Mouse (Mus musculus) intestine, postnatal 0 days (tissue): ENCODE measurements around the gene Slc24a3. TPM values are rescaled to one million over a fixed set of nuclear protein-coding genes. Genes with fewer than 3 reads are reported as not detected.

ENCODE experiments used
- ATAC-seq: fragments of 200-750 bp; cut with Nextera tagmentation; 2 replicates; pipeline ENCODE4 v1.8.0; 2017; ENCODE audit warnings: mild to moderate bottlenecking, moderate TSS enrichment, moderate library complexity
- H3K27ac ChIP-seq: fragments of 300-500 bp; sonication (generic); 2 replicates; pipeline ENCODE4 v1.5.1; 2014; ENCODE audit warnings: mild to moderate bottlenecking, low read depth, low read length, moderate library complexity
- H3K27me3 ChIP-seq: fragments of 300-500 bp; sonication (generic); replicated peaks from 2 replicates; pipeline ENCODE4 v1.6.1; 2014; ENCODE audit warnings: low read length, mixed read lengths; ENCODE audit not compliant: control insufficient read depth, insufficient read depth
- H3K36me3 ChIP-seq: fragments of 300-500 bp; sonication (generic); 2 replicates; pipeline ENCODE4 v1.6.1; 2014; ENCODE audit warnings: mild to moderate bottlenecking, moderate library complexity; ENCODE audit not compliant: control insufficient read depth, insufficient read depth
- H3K4me1 ChIP-seq: fragments of 300-500 bp; sonication (generic); replicated peaks from 2 replicates; pipeline ENCODE4 v1.6.1; 2014; ENCODE audit warnings: antibody characterized with exemption, low read length, mixed read lengths; ENCODE audit not compliant: control insufficient read depth, insufficient read depth
- H3K4me2 ChIP-seq: fragments of 300-500 bp; sonication (generic); replicated peaks from 2 replicates; pipeline ENCODE4 v1.6.1; 2014; ENCODE audit warnings: low read depth, mild to moderate bottlenecking, moderate library complexity
- H3K4me3 ChIP-seq: fragments of 300-500 bp; sonication (generic); 2 replicates; pipeline ENCODE4 v1.5.1; 2014; ENCODE audit warnings: low read depth, low read length
- H3K9ac ChIP-seq: fragments of 300-500 bp; sonication (generic); 2 replicates; pipeline ENCODE4 v1.6.1; 2014; ENCODE audit warnings: mild to moderate bottlenecking, low read depth, low read length
- H3K9me3 ChIP-seq: fragments of 300-500 bp; sonication (generic); 2 replicates; pipeline ENCODE4 v1.6.1; 2016; ENCODE audit warnings: mixed run types; ENCODE audit not compliant: control insufficient read depth
- CTCF ChIP-seq: sonication (generic); IDR thresholded peaks from 2 replicates; pipeline ENCODE4 v1.5.1; 2016; ENCODE audit warnings: low read depth, mild to moderate bottlenecking, control low read depth, antibody characterized with exemption, moderate library complexity
- WGBS: fragments of 180-500 bp; shearing (Covaris S2); extraction: QIAGEN DNeasy Blood & Tissue Kit; methylation state at CpG from one replicate; pipeline ENCODE4 v1.1.7; 2014; 5-methylcytosine and 5-hydroxymethylcytosine counted together
- polyA plus RNA-seq: library from polyadenylated mRNA; unstranded; fragments of >200 nt; fragmentation: Nextera tagmentation; extraction: Ambion mirVana; gene quantifications from 2 replicates; pipeline ENCODE4 v1.2.1, GENCODE M21; 2015

Slc24a3 gene
- polyA plus RNA-seq, 1 experiment from 2014 or later = 6.5 TPM

DNA sequence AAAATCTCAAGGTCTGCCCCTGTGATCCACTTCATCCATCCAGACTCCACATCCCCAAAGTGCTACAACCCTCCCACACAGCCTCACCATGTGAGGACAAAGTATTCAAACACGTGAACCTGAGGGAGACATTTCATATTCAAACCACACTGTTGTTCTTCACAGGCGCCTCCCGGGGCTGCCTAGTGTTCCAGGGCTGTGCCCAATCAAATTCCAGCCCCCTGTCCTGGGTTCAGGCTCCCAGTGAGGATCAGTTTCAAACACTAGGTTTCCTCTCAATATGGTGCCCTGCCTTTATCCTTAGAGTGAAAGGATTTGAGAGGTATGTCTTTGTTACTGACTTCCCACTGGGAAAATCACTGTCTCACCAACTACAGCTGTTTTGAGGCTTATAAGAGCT is 488.6 kb downstream of the Slc24a3 start:
- no peak overlapping the region for H3K27ac ChIP-seq
- H3K4me1 ChIP-seq = no peaks in the 10 kb centered on the region
- H3K4me2 ChIP-seq = no peak overlapping the region
- H3K9me3 ChIP-seq = no peaks in the 10 kb centered on the region
- no peaks in the 10 kb centered on the region for H3K36me3 ChIP-seq
- H3K27me3 ChIP-seq = no peaks in the 10 kb centered on the region
- H3K9ac ChIP-seq = no peak overlapping the region
- ATAC-seq = no peak
- H3K4me3 ChIP-seq = no peak overlapping the region
- no peak for TF ChIP-seq CTCF
- 78% methylated on average over 3 of the region's 3 CpGs for WGBS

DNA sequence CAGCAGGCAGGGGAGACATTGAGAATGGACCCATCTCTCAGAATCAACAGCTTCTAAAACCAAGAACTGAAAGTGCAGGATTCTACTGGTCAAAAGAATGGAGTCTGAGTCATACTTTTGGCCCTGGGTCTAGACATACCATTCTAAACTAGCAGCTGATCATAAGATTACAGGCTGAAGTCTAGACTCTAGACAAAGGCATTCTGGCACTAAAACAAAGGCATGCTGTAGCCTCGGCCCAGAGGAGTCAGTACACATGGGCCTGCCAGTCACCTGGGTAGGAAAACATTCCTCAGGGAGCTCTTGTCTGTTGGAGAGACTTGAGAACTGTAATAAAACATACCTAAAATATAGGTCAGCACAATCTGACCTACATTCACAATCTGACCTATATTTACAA is 489.2 kb downstream of the Slc24a3 start:
- Histone ChIP-seq H3K9me3 (no peaks in the 10 kb centered on the region), H3K27ac (no peak overlapping the region), H3K27me3 (no peaks in the 10 kb centered on the region), H3K36me3 (no peaks in the 10 kb centered on the region), H3K9ac (no peak overlapping the region), H3K4me3 (no peak overlapping the region), H3K4me1 (no peaks in the 10 kb centered on the region), H3K4me2 (no peak overlapping the region)
- 36% methylated on average over 1 of the region's 1 CpGs for WGBS
- no peak for TF ChIP-seq CTCF
- no peak for ATAC-seq

DNA sequence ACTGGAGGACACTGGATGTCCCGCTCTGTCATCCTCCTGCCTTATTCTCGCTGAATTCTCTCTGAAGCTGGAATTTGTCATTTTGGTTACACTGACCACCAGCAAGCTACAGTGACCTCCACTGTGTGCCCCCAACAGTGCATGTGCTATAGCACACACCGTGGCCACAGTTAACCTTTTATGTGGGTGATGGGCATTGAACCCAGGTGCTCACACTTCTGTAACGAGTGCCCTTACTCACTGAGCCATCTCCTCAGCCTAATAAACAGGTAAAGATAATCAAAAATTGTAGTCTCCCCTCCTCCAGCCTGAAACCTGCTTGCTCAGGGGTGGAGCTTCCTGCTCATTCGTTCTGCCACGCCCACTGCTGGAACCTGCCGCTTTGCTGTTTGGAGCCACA is 493.7 kb downstream of the Slc24a3 start:
- 56% methylated on average over 6 of the region's 7 CpGs for WGBS
- no peaks in the 10 kb centered on the region for H3K36me3 ChIP-seq
- ATAC-seq = no peak
- H3K9ac ChIP-seq = no peak overlapping the region
- no peak overlapping the region for H3K27ac ChIP-seq
- no peaks in the 10 kb centered on the region for H3K9me3 ChIP-seq
- no peak overlapping the region for H3K4me2 ChIP-seq
- H3K4me3 ChIP-seq = no peak overlapping the region
- no peaks in the 10 kb centered on the region for H3K27me3 ChIP-seq
- no peaks in the 10 kb centered on the region for H3K4me1 ChIP-seq
- no peak for TF ChIP-seq CTCF

DNA sequence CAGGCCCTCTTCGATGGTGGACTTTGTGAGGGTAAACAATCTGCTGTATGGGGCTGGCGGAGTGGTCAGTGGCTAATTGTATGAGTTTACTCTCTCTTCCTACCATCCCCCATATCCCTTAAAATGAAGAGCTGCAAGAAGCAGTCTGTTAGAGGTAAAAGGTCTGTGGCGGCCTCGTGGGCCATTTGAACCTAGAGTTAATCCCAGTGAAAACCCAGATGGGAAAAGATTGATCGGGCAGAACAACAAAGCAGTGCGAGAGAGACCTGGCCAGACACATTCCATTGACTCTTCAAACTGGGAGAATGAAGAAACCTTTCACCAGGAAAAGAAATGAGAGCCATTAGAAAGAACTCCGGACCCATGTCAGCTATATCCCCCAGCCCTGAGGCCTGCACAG is 496.3 kb downstream of the Slc24a3 start:
- H3K9ac ChIP-seq = no peak overlapping the region
- ATAC-seq = no peak
- WGBS = 68% methylated on average over 7 of the region's 7 CpGs
- no peak for TF ChIP-seq CTCF
- H3K4me1 ChIP-seq = no peaks in the 10 kb centered on the region
- no peak overlapping the region for H3K4me3 ChIP-seq
- no peak overlapping the region for H3K27ac ChIP-seq
- no peaks in the 10 kb centered on the region for H3K36me3 ChIP-seq
- H3K27me3 ChIP-seq = no peaks in the 10 kb centered on the region
- no peak overlapping the region for H3K4me2 ChIP-seq
- H3K9me3 ChIP-seq = no peaks in the 10 kb centered on the region

DNA sequence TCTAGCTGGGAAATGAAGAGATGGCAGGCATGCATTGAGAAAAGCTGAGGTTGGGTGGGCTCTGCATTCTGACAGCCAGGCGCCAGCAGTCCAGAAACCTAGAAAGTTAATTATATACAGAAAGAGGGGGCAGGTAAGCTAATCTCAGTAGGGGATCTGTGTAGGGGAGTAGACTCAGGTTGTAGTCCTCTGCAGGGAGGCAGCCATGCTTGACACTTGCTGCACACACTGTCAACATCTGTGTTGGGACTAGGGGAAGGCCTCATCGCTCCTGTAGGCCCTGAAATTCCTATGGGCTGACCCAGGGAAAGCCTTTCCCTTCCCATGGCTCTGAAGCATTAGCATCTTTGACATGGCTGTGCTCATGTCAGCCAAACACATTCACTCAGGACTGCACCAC is 496.8 kb downstream of the Slc24a3 start:
- Histone ChIP-seq H3K27me3 (no peaks in the 10 kb centered on the region), H3K27ac (no peak overlapping the region), H3K9ac (no peak overlapping the region), H3K4me3 (no peak overlapping the region), H3K9me3 (no peaks in the 10 kb centered on the region), H3K4me1 (no peaks in the 10 kb centered on the region), H3K4me2 (no peak overlapping the region), H3K36me3 (no peaks in the 10 kb centered on the region)
- WGBS = 87% methylated on average over 2 of the region's 2 CpGs
- ATAC-seq = no peak
- TF ChIP-seq CTCF = no peak

DNA sequence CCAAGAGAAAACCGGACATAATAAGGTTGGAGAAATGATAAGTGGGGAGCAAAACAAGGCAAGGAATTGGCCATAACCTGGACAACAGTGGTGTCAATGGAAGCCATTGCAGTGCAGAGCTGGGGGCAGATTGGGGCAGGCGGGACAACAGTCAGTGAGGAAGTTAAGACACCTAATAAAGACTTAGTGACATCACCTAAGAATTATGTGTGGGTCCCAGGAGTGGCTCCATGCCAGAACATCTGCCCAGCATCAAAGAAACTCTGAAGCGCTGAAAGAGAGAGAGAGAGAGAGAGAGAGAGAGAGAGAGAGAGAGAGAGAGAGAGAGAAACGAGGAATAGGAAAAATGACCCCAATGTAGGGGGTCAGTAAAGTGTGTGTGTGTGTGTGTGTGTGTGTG is 500.6 kb downstream of the Slc24a3 start:
- no peak overlapping the region for H3K4me3 ChIP-seq
- H3K27ac ChIP-seq = no peak overlapping the region
- H3K36me3 ChIP-seq = no peaks in the 10 kb centered on the region
- H3K9ac ChIP-seq = no peak overlapping the region
- H3K9me3 ChIP-seq = no peaks in the 10 kb centered on the region
- H3K4me1 ChIP-seq = 0 out of 2 replicates have a peak, but pooled peaks cover 3% of the 10 kb centered on the region
- no peak for ATAC-seq
- H3K4me2 ChIP-seq = no peak overlapping the region
- WGBS = 71% methylated on average over 4 of the region's 4 CpGs
- H3K27me3 ChIP-seq = no peaks in the 10 kb centered on the region
- TF ChIP-seq CTCF = no peak

DNA sequence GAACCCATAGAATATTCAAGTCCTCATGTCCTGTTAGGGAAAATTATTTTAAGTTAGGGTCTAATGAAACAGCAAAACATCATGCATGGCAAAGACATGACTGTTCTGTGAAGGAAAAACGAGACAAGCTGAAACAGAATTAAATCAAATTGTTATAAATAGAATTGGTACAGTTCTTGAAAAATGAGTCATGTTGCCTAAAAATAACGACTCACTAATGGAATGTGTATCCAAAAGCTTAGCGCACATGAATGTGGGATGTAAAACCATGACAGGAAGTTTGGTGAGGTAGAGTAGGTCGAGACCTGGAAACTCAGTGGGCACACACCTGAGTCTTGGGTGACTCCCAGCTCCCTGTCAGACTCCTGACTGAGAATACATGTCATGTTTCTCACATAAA is 502.6 kb downstream of the Slc24a3 start:
- WGBS = 77% methylated on average over 4 of the region's 4 CpGs
- H3K27me3 ChIP-seq = no peaks in the 10 kb centered on the region
- no peak overlapping the region for H3K4me2 ChIP-seq
- no peak overlapping the region for H3K9ac ChIP-seq
- no peak for ATAC-seq
- no peak for TF ChIP-seq CTCF
- H3K9me3 ChIP-seq = no peaks in the 10 kb centered on the region
- 0 out of 2 replicates have a peak, but pooled peaks cover 3% of the 10 kb centered on the region for H3K4me1 ChIP-seq
- no peak overlapping the region for H3K27ac ChIP-seq
- no peak overlapping the region for H3K4me3 ChIP-seq
- no peaks in the 10 kb centered on the region for H3K36me3 ChIP-seq
